Mouse (Mus musculus): ENCODE results near the gene Rrp8. TPM values are rescaled to one million over a fixed set of nuclear protein-coding genes. Genes with fewer than 3 reads are reported as not detected.

Gene Rrp8
- total RNA-seq, 2 experiments from 2014 or later = 12.3 to 13.5 TPM

DNA sequence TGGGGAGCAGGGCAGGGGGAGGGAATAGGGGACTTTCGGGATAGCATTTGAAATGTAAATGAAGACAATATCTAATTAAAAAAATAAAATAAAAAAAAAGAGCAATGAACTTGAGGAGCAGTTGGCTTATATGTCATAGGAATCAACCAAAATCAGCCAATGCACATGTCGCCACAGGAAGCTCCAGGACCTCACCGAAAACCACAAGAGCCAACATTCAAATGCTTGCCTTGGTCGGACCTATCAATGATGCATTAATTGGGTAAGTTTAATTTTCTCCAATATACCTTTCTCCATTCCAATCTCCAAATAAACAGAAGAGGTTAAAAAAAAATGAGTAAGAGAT is 10.2 kb downstream of the Rrp8 start:
- H3K27ac ChIP-seq = peak overlapping the region; percentile 15; the same call in 1 of the 2 replicates

GRCm38 (mm10) chr7:105726144-105726979 is 10.8 kb downstream of the Rrp8 start:
- TF ChIP-seq CTCF (IDR thresholded peaks at IDR 0.05) = peak; percentile 92
- Histone ChIP-seq H3K4me3 (no peak overlapping the region), H3K27ac (peak overlapping the region; percentile 33; the same call in 1 of the 2 replicates)
- peak in 1 of 2 experiments; percentile 41 for DNase-seq (ENCODE audit: extremely low spot score in 1 of 2, low spot score in 2 of 2)
- intact Hi-C loops (cut with DNase I) = loop anchor here (1.0 to 5.0 kb wide), 3 partner anchors 84 to 179 kb away; partner anchors contain the start of gene Mrpl17

More for the DNA sequence above, 10.2 kb downstream of the Rrp8 start:
- no peak for DNase-seq (ENCODE audit: extremely low spot score in 1 of 2, low spot score in 2 of 2)
- no peak overlapping the region for H3K4me3 ChIP-seq
- no peak for TF ChIP-seq CTCF (IDR thresholded peaks at IDR 0.05)
- intact Hi-C loops (cut with DNase I) = loop anchor here (1.0 to 5.0 kb wide), 3 partner anchors 84 to 180 kb away; partner anchors contain the start of gene Mrpl17

DNA sequence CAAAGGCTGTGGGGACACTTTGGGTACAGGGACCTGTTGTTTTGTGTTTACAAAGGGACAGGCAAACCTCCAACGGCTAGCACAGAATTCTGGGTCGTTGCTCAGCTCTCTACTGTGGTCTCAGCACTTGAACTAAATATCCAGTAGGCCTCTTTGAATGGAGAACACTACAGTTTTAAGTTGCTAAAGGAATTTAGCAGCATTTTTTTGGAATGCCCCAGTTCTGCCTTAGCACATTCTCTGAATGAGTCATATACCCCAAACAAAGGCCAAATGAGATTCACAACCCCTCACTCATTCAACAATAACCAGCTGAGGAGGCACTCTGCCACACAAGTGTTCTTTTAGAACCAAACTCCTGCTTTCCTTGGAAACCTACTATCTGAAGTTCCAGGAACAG is 15.3 kb downstream of the Rrp8 start:
- intact Hi-C loops (cut with DNase I) = no loop called here
- DNase-seq (ENCODE audit: extremely low spot score in 1 of 2, low spot score in 2 of 2) = no peak
- TF ChIP-seq CTCF (IDR thresholded peaks at IDR 0.05) = no peak
- Histone ChIP-seq H3K27ac (no peak overlapping the region), H3K4me3 (no peak overlapping the region)

DNA sequence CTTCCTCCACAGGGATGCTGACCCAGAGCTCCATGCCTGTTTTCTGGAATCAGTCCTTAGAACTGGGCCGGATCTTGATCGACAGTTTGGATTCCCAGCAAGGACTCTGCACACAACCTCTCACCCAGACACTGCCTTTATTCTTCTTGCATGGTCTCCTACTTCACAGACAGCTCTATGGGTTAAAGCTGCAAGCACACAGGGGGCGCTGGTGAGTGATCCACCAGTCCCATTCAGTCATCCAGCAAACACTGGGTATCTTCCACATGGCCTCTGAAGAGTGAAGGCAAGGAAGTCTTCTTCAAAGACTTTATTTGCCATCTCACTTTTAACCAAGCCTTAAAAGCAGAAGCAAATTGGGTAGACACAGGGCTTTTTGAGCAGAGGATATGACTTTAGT is 21.8 kb downstream of the Rrp8 start:
- H3K4me3 ChIP-seq = no peak overlapping the region
- H3K27ac ChIP-seq = no peak overlapping the region
- TF ChIP-seq CTCF (IDR thresholded peaks at IDR 0.05) = peak; percentile 9
- intact Hi-C loops (cut with DNase I) = no loop called here
- DNase-seq (ENCODE audit: extremely low spot score in 1 of 2, low spot score in 2 of 2) = no peak

DNA sequence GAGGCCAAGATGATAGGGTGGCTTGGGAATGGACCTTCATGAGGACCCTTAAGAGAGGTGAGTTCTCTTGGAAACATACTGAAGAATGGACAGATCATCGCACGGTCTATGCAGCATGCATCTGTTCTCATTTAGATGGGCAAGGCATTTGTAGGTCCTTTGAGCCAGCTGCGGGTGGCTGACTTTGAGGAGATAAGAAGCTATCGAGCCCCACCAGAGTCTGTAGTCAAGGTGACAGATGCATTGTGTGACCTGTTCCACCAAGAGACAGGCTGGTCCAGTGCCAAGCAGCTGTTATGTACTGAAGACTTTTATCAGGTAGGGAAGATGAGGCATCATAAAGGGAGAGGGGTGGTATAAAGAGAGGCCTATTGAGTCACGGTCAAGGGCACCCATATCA is 28.5 kb downstream of the Rrp8 start:
- H3K27ac ChIP-seq = no peak overlapping the region
- no peak overlapping the region for H3K4me3 ChIP-seq
- TF ChIP-seq CTCF (IDR thresholded peaks at IDR 0.05) = no peak
- no peak for DNase-seq (ENCODE audit: extremely low spot score in 1 of 2, low spot score in 2 of 2)
- intact Hi-C loops (cut with DNase I) = no loop called here

DNA sequence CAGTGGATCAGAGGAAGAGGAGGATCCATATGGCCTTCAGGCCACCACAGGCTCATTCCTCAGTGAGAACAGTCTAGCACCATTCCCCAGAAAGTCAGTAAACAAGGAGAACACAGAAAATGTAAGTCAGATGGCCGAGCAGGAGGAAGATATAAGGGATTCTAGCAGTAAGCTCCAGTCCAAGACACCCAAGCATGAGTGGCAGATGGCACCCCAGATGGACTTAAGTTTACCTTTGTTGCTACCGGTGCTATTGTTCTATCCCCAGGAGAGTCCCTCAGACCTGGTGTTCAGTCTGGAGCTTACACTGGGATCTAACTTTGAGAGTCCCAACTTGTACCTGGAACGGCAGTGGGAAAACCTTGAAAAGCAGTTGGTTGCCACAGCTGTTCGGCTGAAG is 33.4 kb downstream of the Rrp8 start:
- no peak overlapping the region for H3K27ac ChIP-seq
- DNase-seq (ENCODE audit: extremely low spot score in 1 of 2, low spot score in 2 of 2) = no peak
- TF ChIP-seq CTCF (IDR thresholded peaks at IDR 0.05) = no peak
- no peak overlapping the region for H3K4me3 ChIP-seq
- intact Hi-C loops (cut with DNase I) = no loop called here

DNA sequence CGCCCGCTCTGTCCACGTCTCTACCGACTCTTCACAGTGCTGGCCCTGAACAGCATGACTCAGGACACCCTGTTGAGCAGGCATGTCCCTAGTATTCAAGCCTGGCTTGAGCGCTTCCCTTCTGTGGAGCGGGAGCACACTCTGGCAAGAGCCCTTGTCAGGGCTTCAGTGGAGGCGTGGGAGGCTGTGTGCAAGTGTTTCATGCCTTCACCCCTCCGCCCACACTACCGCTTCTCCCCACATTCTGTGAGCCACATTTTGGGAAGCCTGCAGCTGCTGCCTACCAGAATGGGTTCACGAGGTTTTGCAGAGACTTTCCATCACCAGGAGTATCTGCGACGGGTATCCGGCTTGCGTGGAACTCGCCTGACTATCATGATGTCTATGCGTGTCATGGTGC is 34.0 kb downstream of the Rrp8 start:
- intact Hi-C loops (cut with DNase I) = no loop called here
- Histone ChIP-seq H3K4me3 (no peak overlapping the region), H3K27ac (no peak overlapping the region)
- peak; percentile 16 to 29 for DNase-seq (ENCODE audit: extremely low spot score in 1 of 2, low spot score in 2 of 2)
- TF ChIP-seq CTCF (IDR thresholded peaks at IDR 0.05) = no peak

DNA sequence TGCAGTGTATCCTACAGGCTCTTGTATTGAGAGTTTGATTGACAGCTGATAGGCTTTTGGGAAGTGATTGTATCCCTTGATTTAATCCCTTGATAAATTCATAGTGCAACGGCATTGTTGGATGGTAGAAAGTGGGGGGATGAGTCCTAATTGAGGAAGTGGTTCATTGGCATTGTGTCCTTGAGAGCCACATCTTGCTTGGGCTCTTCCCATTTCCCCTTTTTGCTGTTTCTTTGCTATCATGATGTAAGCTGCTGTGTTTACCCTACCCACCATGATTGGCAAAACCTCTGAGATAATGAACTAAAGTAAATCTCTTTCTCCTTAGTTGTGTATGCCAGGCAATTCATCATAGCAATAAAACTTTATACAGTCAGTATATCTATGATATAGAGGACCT is 46.3 kb downstream of the Rrp8 start:
- H3K4me3 ChIP-seq = no peak overlapping the region
- no peak overlapping the region for H3K27ac ChIP-seq
- intact Hi-C loops (cut with DNase I) = no loop called here
- TF ChIP-seq CTCF (IDR thresholded peaks at IDR 0.05) = no peak
- DNase-seq (ENCODE audit: extremely low spot score in 1 of 2, low spot score in 2 of 2) = no peak

- intact Hi-C loops (cut with DNase I) = no loop called here
- Histone ChIP-seq H3K27ac (no peak overlapping the region), H3K4me3 (no peak overlapping the region)
- TF ChIP-seq CTCF (IDR thresholded peaks at IDR 0.05) = no peak
- no peak for DNase-seq (ENCODE audit: extremely low spot score in 1 of 2, low spot score in 2 of 2)
These were observed 51.5 kb downstream of the Rrp8 start for GRCm38 (mm10) chr7:105685541-105686197.

Other genes starting within 250 kb of the Rrp8 start
- gene Smpd1, start 183.0 kb downstream of the Rrp8 start, total RNA-seq (2021) = 100 to 1,000 TPM in 1 of 2 experiments, 10 to 100 TPM in 1; 96.9 to 107 TPM
- gene Apbb1, start 155.7 kb downstream of the Rrp8 start, total RNA-seq (2021) = 100 to 1,000 TPM; 440 to 458 TPM
- gene Hpx, start 137.2 kb downstream of the Rrp8 start, total RNA-seq (2021) = under 1 TPM; 0.30 to 0.68 TPM
- gene Trim3, start 103.8 kb downstream of the Rrp8 start, total RNA-seq (2021) = 100 to 1,000 TPM; 151 to 165 TPM
- gene Timm10b, start 97.3 kb downstream of the Rrp8 start, total RNA-seq (2021) = 10 to 100 TPM; 67.8 to 76.8 TPM
- 100 to 1,000 TPM in 1 of 2 experiments, 10 to 100 TPM in 1; 93.3 to 109 TPM for gene Arfip2, start 97.0 kb downstream of the Rrp8 start, total RNA-seq (2021)
- gene Gm45799, start 96.8 kb downstream of the Rrp8 start, total RNA-seq (2021) = 10 to 100 TPM; 11.4 to 18.8 TPM
- gene Dnhd1, start 86.6 kb downstream of the Rrp8 start, total RNA-seq (2021) = 1 to 10 TPM; 7.1 to 7.6 TPM
- gene Ilk, start 793 bp downstream of the Rrp8 start, total RNA-seq (2021) = 10 to 100 TPM; 67.4 to 73.5 TPM
- 100 to 1,000 TPM; 110 to 111 TPM for gene Taf10, start 7.0 kb upstream of the Rrp8 start, total RNA-seq (2021)
- 10 to 100 TPM; 68.2 to 68.4 TPM for gene Tpp1, start 14.8 kb upstream of the Rrp8 start, total RNA-seq (2021)
- 10 to 100 TPM; 10.1 to 10.9 TPM for gene Dchs1, start 50.3 kb upstream of the Rrp8 start, total RNA-seq (2021)
- 100 to 1,000 TPM in 1 of 2 experiments, 10 to 100 TPM in 1; 97.3 to 101 TPM for gene Mrpl17, start 73.7 kb upstream of the Rrp8 start, total RNA-seq (2021)
- 1 to 10 TPM; 1.1 to 1.3 TPM for gene Gm4070, start 216.6 kb upstream of the Rrp8 start, total RNA-seq (2021)

Data from left cerebral cortex, adult 2 months (tissue).